ENCODE assay signal across 15 mouse cellular contexts in the genomic region with DNA sequence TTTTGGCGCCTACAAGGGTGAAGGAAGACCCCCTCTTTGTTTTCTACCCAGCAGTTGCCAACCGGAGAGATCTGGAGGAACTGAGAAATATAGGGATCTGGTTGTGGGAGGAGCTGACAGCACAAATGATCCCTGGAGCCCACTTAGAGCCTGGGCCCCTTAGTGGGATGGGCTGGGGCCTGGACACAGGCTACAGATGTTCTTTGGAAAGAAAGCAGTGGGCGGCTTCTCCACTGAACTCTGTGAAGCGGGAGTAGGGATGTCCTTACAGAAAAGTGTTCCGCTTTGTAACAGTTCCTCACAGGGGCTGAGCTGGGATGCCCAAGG. TPM values are rescaled to one million over a fixed set of nuclear protein-coding genes. Genes with fewer than 3 reads are reported as not detected.
DNase-seq lines count a peak whose midpoint lies in the region; ATAC-seq lines count a peak whose summit lies in the region.
"Had no signal": no experiment of that assay in that cellular context is flagged by ENCODE, and none has a peak within 500 bp of the region (broad histone marks: within the 10 kb centered on the region; RNA-seq: fewer than 3 reads in every experiment).

No protein-coding gene starts in this region.

- H3K4me1 ChIP-seq in hindbrain, embryonic 11.5 days (replicated peaks; ENCODE audit: control insufficient read depth, insufficient read depth, low read length) = peaks cover 11% of the 10 kb centered on the region
- no peaks in the 10 kb centered on the region for H3K4me1 ChIP-seq in hindbrain, embryonic 16.5 days (ENCODE audit: control insufficient read depth, insufficient read depth, low read depth, low read length)
- H3K4me1 ChIP-seq in embryonic facial prominence, embryonic 12.5 days = peaks cover 13% of the 10 kb centered on the region

- WGBS in hindbrain, embryonic 11.5 days = 13% methylated on average over 5 of the region's 5 CpGs
- 25% methylated on average over 5 of the region's 5 CpGs for WGBS in hindbrain, embryonic 16.5 days
- 19% methylated on average over 5 of the region's 5 CpGs for WGBS in embryonic facial prominence, embryonic 12.5 days

- no peaks in the 10 kb centered on the region for H3K36me3 ChIP-seq in hindbrain, embryonic 11.5 days (ENCODE audit: control insufficient read depth, insufficient read depth, low read length)
- H3K36me3 ChIP-seq in hindbrain, embryonic 16.5 days (ENCODE audit: control insufficient read depth, insufficient read depth, low read length) = no peaks in the 10 kb centered on the region
- no peaks in the 10 kb centered on the region for H3K36me3 ChIP-seq in embryonic facial prominence, embryonic 12.5 days
- H3K36me3 ChIP-seq: liver, embryonic 13.5 days had no signal

- no peaks in the 10 kb centered on the region for H3K9me3 ChIP-seq in hindbrain, embryonic 11.5 days (ENCODE audit: control insufficient read depth, low read length)
- no peaks in the 10 kb centered on the region for H3K9me3 ChIP-seq in hindbrain, embryonic 16.5 days (ENCODE audit: control insufficient read depth, low read length)
- H3K9me3 ChIP-seq in embryonic facial prominence, embryonic 12.5 days = no peaks in the 10 kb centered on the region
- H3K9me3 ChIP-seq: liver, embryonic 13.5 days had no signal

- H3K4me2 ChIP-seq in hindbrain, embryonic 11.5 days (replicated peaks; ENCODE audit: low read depth, low read length) = no peak overlapping the region
- no peak overlapping the region for H3K4me2 ChIP-seq in hindbrain, embryonic 16.5 days (ENCODE audit: low read length)
- 0 out of 2 replicates have a peak overlapping the region, but pooled peaks have one; percentile 7 for H3K4me2 ChIP-seq in embryonic facial prominence, embryonic 12.5 days (replicated peaks)
- H3K4me2 ChIP-seq: liver, embryonic 13.5 days had no signal

- 0 out of 2 replicates have a peak, but pooled peaks cover 3% of the 10 kb centered on the region for H3K27me3 ChIP-seq in hindbrain, embryonic 11.5 days (ENCODE audit: control insufficient read depth, insufficient read depth, low read length)
- no peaks in the 10 kb centered on the region; the same call in 1 of the 2 replicates for H3K27me3 ChIP-seq in hindbrain, embryonic 16.5 days (replicated peaks; ENCODE audit: control insufficient read depth, insufficient read depth, low read length)
- H3K27me3 ChIP-seq in embryonic facial prominence, embryonic 12.5 days = 0 out of 2 replicates have a peak, but pooled peaks cover 5% of the 10 kb centered on the region

- ATAC-seq in hindbrain, embryonic 11.5 days (ENCODE audit: low FRiP score) = no peak
- no peak for ATAC-seq in hindbrain, embryonic 16.5 days
- no peak for ATAC-seq in embryonic facial prominence, embryonic 12.5 days (ENCODE audit: insufficient number of reproducible peaks, insufficient read depth, low FRiP score, low TSS enrichment)

- 0 out of 2 replicates have a peak overlapping the region, but pooled peaks have one; percentile 27 for H3K27ac ChIP-seq in hindbrain, embryonic 11.5 days (ENCODE audit: low read depth, low read length)
- no peak overlapping the region for H3K27ac ChIP-seq in hindbrain, embryonic 16.5 days (ENCODE audit: low read depth, low read length)
- no peak overlapping the region for H3K27ac ChIP-seq in embryonic facial prominence, embryonic 12.5 days
- H3K27ac ChIP-seq: liver, embryonic 13.5 days had no signal

- H3K9ac ChIP-seq in hindbrain, embryonic 11.5 days (ENCODE audit: low read depth, low read length) = no peak overlapping the region
- no peak overlapping the region for H3K9ac ChIP-seq in hindbrain, embryonic 16.5 days (ENCODE audit: low read depth, low read length)
- H3K9ac ChIP-seq in embryonic facial prominence, embryonic 12.5 days = no peak overlapping the region
- H3K9ac ChIP-seq: liver, embryonic 13.5 days had no signal

- no peak overlapping the region for H3K4me3 ChIP-seq in hindbrain, embryonic 11.5 days (ENCODE audit: low read depth, low read length)
- no peak overlapping the region for H3K4me3 ChIP-seq in hindbrain, embryonic 16.5 days (ENCODE audit: low read length)
- H3K4me3 ChIP-seq in embryonic facial prominence, embryonic 12.5 days = no peak overlapping the region
- H3K4me3 ChIP-seq: liver, embryonic 13.5 days had no signal

- no peak for DNase-seq in hindbrain, embryonic 11.5 days (ENCODE audit: low spot score)
- peak; percentile 57 for DNase-seq in embryo, embryonic 10 days (ENCODE audit: low spot score)
- peak; percentile 54 for DNase-seq in mesoderm, embryonic 11.5 days (ENCODE audit: low read depth, low spot score)
- no peak for DNase-seq in urinary bladder, postnatal 36 days (ENCODE audit: low spot score in 2 of 2)
- no peak for DNase-seq in cerebellum, adult 9-11 months
- no peak for DNase-seq in kidney, adult 11 months
- DNase-seq: heart, postnatal 14 days; kidney, adult 18-20 months; liver, embryonic 13.5 days; lung, postnatal 36 days; midbrain, embryonic 14.5 days had no signal

RNA-seq across cellular contexts. Expression of gene Gpr157, which starts 7.3 kb away (rescaled TPM):
- 0.24 and 0.68 TPM in 2 replicates for polyA plus RNA-seq in hindbrain, embryonic 11.5 days (2014; fragmentation: Nextera tagmentation; extraction: Ambion mirVana)
- polyA plus RNA-seq in hindbrain, embryonic 16.5 days (2015; fragmentation: Nextera tagmentation; extraction: Ambion mirVana) = 0.50 and 0.54 TPM in 2 replicates
- polyA plus RNA-seq in embryonic facial prominence, embryonic 12.5 days (2016; fragmentation: Nextera tagmentation; extraction: Ambion mirVana) = 0.75 and 1.1 TPM in 2 replicates

RNA-seq across cellular contexts. Expression of gene Slc2a5, which starts 24.7 kb away (rescaled TPM):
- polyA plus RNA-seq in hindbrain, embryonic 11.5 days (2014; fragmentation: Nextera tagmentation; extraction: Ambion mirVana) = 1.3 TPM in 2 replicates
- 2.8 and 3.0 TPM in 2 replicates for polyA plus RNA-seq in hindbrain, embryonic 16.5 days (2015; fragmentation: Nextera tagmentation; extraction: Ambion mirVana)
- 1.0 and 1.3 TPM in 2 replicates for polyA plus RNA-seq in embryonic facial prominence, embryonic 12.5 days (2016; fragmentation: Nextera tagmentation; extraction: Ambion mirVana)

RNA-seq across cellular contexts. Expression of gene Slc2a7, which starts 54.3 kb away (rescaled TPM):
- not detected in 2 replicates for polyA plus RNA-seq in hindbrain, embryonic 11.5 days (2014; fragmentation: Nextera tagmentation; extraction: Ambion mirVana)
- not detected in 2 replicates for polyA plus RNA-seq in hindbrain, embryonic 16.5 days (2015; fragmentation: Nextera tagmentation; extraction: Ambion mirVana)
- not detected in 2 replicates for polyA plus RNA-seq in embryonic facial prominence, embryonic 12.5 days (2016; fragmentation: Nextera tagmentation; extraction: Ambion mirVana)
- polyA plus RNA-seq: cortical plate, adult 2 months; liver, embryonic 13.5 days; midbrain, embryonic 14.5 days; thymus, postnatal 0 days had no signal

Comparison
In these comparisons a context has a peak if more than half of its experiments do, and no peak if none do; other contexts are left out.
1. DNase-seq: peak in embryo, embryonic 10 days (single experiment) and mesoderm, embryonic 11.5 days (single experiment); none in hindbrain, embryonic 11.5 days (single experiment), urinary bladder, postnatal 36 days (0 of 2), cerebellum, adult 9-11 months (single experiment) and kidney, adult 11 months (single experiment).